Mouse (Mus musculus): ENCODE measurements around the gene Sfmbt1.

GRCm38 (mm10) chr14:30801756-30802155 is 87.1 kb downstream of the Sfmbt1 start:
- TF ChIP-seq HCFC1 (IDR thresholded peaks at IDR 0.05; ENCODE audit: borderline replicate concordance, insufficient read depth, low read length) (no peak), ZNF384 (IDR thresholded peaks at IDR 0.05; ENCODE audit: low read depth, low read length) (no peak), CHD2 (IDR thresholded peaks at IDR 0.05; ENCODE audit: low read depth, low read length) (no peak), ZC3H11A (IDR thresholded peaks at IDR 0.05; ENCODE audit: borderline replicate concordance, low read depth, low read length) (no peak)

Measured in ES-E14 (cell line).